Mouse (Mus musculus) liver, postnatal 0 days (tissue): ENCODE measurements at regions not wholly inside any gene's neighbourhood (a gene's known extent, or its start where the extent isn't known, plus 50 kb on each side); places are given as distances from the start of the nearest gene placed in this dataset.

Source experiments
- ATAC-seq: fragments of 200-750 bp; cut with Nextera tagmentation; 2 replicates; pipeline ENCODE4 v1.8.0; 2017; ENCODE audit warnings: mild to moderate bottlenecking, moderate library complexity
- DNase-seq: peaks from one replicate; pipeline ENCODE4 v3.0.0-alpha.2; 2016
- H3K27ac ChIP-seq: fragments of 300-500 bp; sonication (generic); 2 replicates; pipeline ENCODE4 v1.5.1; 2014; ENCODE audit warnings: antibody characterized with exemption, moderate library complexity, mild to moderate bottlenecking, low read depth
- H3K27me3 ChIP-seq: fragments of 300-500 bp; sonication (generic); 2 replicates; pipeline ENCODE4 v1.6.1; 2014; ENCODE audit warnings: low read length, control low read depth, mixed read lengths; ENCODE audit not compliant: insufficient read depth
- H3K36me3 ChIP-seq: fragments of 300-500 bp; sonication (generic); replicated peaks from 2 replicates; pipeline ENCODE4 v1.6.1; 2014; ENCODE audit warnings: mild to moderate bottlenecking, control low read depth, low read length, moderate library complexity, mixed read lengths; ENCODE audit not compliant: insufficient read depth
- H3K4me1 ChIP-seq: fragments of 300-500 bp; sonication (generic); 2 replicates; pipeline ENCODE4 v1.6.1; 2014; ENCODE audit warnings: antibody characterized with exemption, mild to moderate bottlenecking, control low read depth; ENCODE audit not compliant: insufficient read depth
- H3K4me2 ChIP-seq: fragments of 300-500 bp; sonication (generic); 2 replicates; pipeline ENCODE4 v1.6.1; 2014; ENCODE audit warnings: low read depth, mild to moderate bottlenecking, low read length, moderate library complexity, mixed read lengths
- H3K4me3 ChIP-seq: fragments of 300-500 bp; sonication (generic); 2 replicates; pipeline ENCODE4 v1.5.1; 2014; ENCODE audit warnings: low read depth, low read length
- H3K9ac ChIP-seq: fragments of 300-500 bp; sonication (generic); replicated peaks from 2 replicates; pipeline ENCODE4 v1.6.1; 2014; ENCODE audit warnings: mild to moderate bottlenecking, moderate library complexity
- H3K9me3 ChIP-seq: fragments of 300-500 bp; sonication (generic); 2 replicates; pipeline ENCODE4 v1.6.1; 2016; ENCODE audit warnings: mild to moderate bottlenecking, control low read depth, low read length, mixed read lengths
- CTCF ChIP-seq: sonication (generic); IDR thresholded peaks from 2 replicates; pipeline ENCODE4 v1.5.1; 2016; ENCODE audit warnings: antibody characterized with exemption, low read depth
- EP300 ChIP-seq: IDR thresholded peaks from 2 replicates; pipeline ENCODE4 v1.6.1; 2016; ENCODE audit warnings: antibody characterized with exemption, low read depth, mild to moderate bottlenecking
- WGBS: fragments of 180-500 bp; shearing (Covaris S2); extraction: QIAGEN DNeasy Blood & Tissue Kit; methylation state at CpG from one replicate; pipeline ENCODE4 v1.1.7; 2014; ENCODE audit not compliant: insufficient replicate concordance; 5-methylcytosine and 5-hydroxymethylcytosine counted together

DNA sequence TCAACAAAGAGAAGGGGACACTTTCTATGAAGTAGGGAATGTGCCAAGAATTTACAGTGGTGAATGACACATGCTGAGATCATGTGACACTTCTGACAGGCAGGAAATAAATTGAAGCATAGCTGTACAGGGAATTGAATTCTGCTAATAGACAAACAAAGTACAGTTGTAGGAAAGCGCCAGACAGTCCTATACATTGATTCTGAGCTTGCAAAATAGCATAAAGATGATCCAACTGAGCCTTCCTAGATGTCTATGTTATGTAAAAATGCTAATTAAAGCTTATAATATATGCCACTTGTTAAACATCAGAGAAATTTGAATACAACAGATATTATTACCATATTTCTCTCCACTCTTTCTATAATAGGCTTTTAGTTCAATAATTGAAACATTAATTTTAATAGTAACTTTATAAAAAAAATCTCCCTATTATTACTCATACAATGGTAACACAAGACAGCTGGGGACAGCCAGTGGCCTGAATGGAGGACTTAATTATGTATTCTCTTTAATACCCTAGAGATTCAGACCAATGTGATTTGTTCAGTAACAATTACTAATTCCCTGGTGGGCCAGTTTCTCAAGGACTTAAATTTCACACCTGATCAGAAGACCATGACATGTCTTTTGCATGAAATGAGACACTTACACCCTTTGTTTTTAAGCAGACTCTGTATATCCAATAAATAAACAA, 571.4 kb upstream of the Klf6 start:
- no peak overlapping the region for H3K9ac ChIP-seq
- H3K9me3 ChIP-seq, result no peaks in the 10 kb centered on the region
- TF ChIP-seq EP300 (no peak), CTCF (no peak)
- H3K27ac ChIP-seq, result no peak overlapping the region
- DNase-seq, result no peak
- H3K4me2 ChIP-seq, result no peak overlapping the region
- no peaks in the 10 kb centered on the region for H3K36me3 ChIP-seq
- no peak overlapping the region for H3K4me3 ChIP-seq
- H3K27me3 ChIP-seq, result no peaks in the 10 kb centered on the region
- no peaks in the 10 kb centered on the region for H3K4me1 ChIP-seq
- WGBS, result 54% methylated on average over 1 of the region's 1 CpGs
- no peak for ATAC-seq

DNA sequence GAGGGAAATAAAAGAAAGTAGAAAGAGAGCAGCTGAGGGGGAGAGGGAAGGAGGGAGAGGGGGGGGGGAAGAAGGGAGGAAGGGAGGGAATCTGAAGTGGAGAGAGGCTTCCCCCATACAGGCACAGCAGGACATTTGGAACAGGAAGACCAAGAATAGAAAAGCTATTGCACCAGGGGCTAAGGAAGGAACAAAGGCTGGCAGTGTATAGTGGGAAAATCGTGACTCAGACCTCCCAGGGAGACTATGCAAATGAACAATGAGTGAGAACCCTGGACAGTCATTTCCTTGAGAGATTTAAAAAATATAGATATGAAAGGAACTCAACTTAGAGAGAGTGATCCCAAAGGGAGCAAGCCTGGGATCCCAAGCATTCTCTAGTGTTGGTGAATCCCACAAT, 559.1 kb upstream of the Klf6 start:
- ATAC-seq, result peak; percentile 29; the same call in 1 of the 2 replicates

DNA sequence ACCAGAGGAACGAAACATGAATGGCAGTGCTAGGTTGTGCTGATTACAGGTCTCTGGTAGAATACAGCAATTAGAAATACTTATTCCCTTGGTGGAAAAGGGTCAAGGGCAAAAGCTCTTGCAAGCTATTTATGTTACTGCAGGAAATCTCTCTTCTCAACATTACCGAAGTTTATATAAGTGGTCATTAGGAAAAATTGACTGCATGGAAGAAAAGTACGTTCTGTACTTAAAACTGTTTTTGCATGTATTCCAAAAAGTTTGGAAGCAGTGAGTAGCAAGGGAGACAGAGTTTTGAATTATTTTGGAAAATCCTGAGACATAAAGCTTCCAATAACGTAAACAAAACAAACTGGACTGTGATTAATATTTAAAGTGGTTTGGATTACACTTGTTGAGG, 554.6 kb upstream of the Klf6 start:
- Histone ChIP-seq H3K27ac (no peak overlapping the region), H3K9me3 (no peaks in the 10 kb centered on the region), H3K4me2 (no peak overlapping the region), H3K9ac (no peak overlapping the region), H3K4me1 (no peaks in the 10 kb centered on the region), H3K27me3 (no peaks in the 10 kb centered on the region), H3K36me3 (no peaks in the 10 kb centered on the region), H3K4me3 (no peak overlapping the region)
- no peak for DNase-seq
- TF ChIP-seq CTCF (no peak), EP300 (no peak; the same call in 1 of the 2 replicates)
- ATAC-seq, result no peak
- WGBS, result 74% methylated on average over 4 of the region's 4 CpGs

More for the DNA sequence above, 559.1 kb upstream of the Klf6 start:
- Histone ChIP-seq H3K9me3 (no peaks in the 10 kb centered on the region), H3K4me1 (no peaks in the 10 kb centered on the region), H3K4me3 (no peak overlapping the region), H3K27me3 (no peaks in the 10 kb centered on the region), H3K4me2 (no peak overlapping the region), H3K27ac (no peak overlapping the region), H3K9ac (no peak overlapping the region), H3K36me3 (no peaks in the 10 kb centered on the region)
- no peak for DNase-seq
- TF ChIP-seq CTCF (no peak), EP300 (no peak; the same call in 1 of the 2 replicates)
- WGBS, result 16% methylated on average over 1 of the region's 1 CpGs

DNA sequence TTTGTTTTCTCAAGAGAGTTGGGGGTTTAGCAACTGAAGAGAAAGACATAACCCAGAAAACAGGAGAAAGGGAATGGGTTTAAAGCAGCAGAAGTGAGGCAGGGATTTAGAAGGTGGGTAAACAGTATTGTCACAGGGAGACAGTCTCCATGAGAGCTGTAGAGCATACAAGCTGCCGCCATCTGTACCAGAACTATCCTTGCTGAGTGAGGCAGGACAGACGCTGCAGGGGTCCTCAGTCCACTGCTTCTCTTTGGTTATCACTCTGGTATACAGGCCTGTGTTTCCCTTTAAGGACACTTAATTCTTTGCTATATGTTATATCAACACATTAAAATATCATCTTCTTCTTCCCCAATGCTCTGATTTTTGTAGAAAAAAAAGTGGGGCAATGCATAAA, 548.0 kb upstream of the Klf6 start:
- ATAC-seq (no peak), DNase-seq (no peak)
- Histone ChIP-seq H3K27ac (no peak overlapping the region), H3K4me1 (no peaks in the 10 kb centered on the region), H3K4me2 (no peak overlapping the region), H3K9me3 (no peaks in the 10 kb centered on the region), H3K9ac (no peak overlapping the region), H3K4me3 (no peak overlapping the region), H3K36me3 (no peaks in the 10 kb centered on the region), H3K27me3 (no peaks in the 10 kb centered on the region)
- TF ChIP-seq CTCF (no peak), EP300 (no peak)
- WGBS, result 58% methylated on average over 2 of the region's 2 CpGs

DNA sequence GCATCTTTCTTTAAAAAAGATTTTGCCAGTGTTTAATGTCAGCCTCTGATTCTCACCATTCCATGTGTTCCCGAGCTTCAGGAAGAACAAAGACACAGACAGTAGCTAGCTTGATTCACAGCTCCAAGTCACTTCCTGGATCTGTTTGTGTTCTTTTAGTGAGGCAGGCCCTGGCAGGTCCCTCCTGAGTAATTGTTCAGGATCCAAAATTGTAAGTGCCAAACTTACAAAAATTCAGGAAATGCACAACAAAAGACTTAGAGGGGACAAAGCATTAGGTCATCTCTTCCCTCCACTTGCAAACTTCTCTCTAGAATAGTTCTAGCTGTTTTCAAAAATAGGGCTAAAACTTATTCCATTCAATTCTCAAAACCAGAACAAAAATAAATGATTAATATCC, 546.3 kb upstream of the Klf6 start:
- Histone ChIP-seq H3K4me3 (no peak overlapping the region), H3K36me3 (no peaks in the 10 kb centered on the region), H3K27ac (no peak overlapping the region), H3K9me3 (no peaks in the 10 kb centered on the region), H3K27me3 (no peaks in the 10 kb centered on the region), H3K4me1 (no peaks in the 10 kb centered on the region), H3K9ac (no peak overlapping the region), H3K4me2 (no peak overlapping the region)
- TF ChIP-seq EP300 (no peak), CTCF (no peak)
- ATAC-seq (no peak), DNase-seq (no peak)
- WGBS, result 53% methylated on average over 1 of the region's 1 CpGs

DNA sequence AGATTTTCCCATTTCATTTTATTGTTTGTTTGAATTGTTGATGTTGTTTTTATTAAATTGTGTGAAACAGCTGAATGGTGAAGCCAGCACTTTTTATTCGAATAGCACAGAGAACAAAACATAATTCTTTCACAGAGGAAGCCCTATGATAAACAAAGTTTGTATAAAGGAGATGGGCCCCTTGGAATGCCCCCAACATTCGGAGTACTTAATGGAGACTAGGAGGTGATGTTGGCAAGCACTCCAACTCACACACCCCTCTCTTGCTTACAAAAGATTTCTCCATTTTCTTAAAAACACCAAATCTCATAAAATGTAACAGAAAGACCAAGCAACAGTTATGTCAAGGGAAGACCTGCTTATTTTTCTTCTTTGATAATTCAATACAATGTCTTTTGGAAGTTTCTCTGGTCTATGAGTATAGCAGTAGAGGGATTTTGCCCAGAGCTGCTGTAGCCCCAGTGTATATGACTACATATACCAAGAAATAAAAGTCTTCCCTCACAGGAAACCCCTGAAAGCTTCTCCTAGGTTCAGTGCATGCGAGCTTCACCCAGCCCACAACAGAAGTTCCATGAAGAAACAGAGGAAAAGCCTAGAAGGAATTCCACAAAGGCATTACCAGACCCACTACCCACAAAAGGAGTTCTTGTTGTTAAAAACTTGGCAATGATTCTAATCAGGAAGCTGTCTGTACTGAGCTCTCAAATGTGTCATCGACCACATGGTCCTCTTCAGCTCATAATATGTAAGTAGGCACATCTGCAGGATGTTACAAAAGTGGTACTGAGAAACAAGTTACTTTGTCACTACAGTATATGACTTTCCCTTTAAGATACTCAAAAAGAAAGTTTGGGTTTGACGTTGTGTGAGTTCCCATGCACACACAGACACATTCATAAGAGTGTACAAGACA, 543.1 kb upstream of the Klf6 start:
- H3K9me3 ChIP-seq, result no peaks in the 10 kb centered on the region
- H3K4me2 ChIP-seq, result no peak overlapping the region
- H3K4me1 ChIP-seq, result no peaks in the 10 kb centered on the region
- 57% methylated on average over 5 of the region's 5 CpGs for WGBS
- no peak overlapping the region for H3K9ac ChIP-seq
- H3K4me3 ChIP-seq, result no peak overlapping the region
- no peaks in the 10 kb centered on the region for H3K27me3 ChIP-seq
- TF ChIP-seq CTCF, result no peak
- TF ChIP-seq EP300, result no peak
- no peak for DNase-seq
- ATAC-seq, result no peak
- H3K36me3 ChIP-seq, result no peaks in the 10 kb centered on the region
- H3K27ac ChIP-seq, result no peak overlapping the region
